Mouse (Mus musculus) spleen, adult 2 months (tissue): ENCODE results near the gene Tnfrsf22. TPM values are rescaled to one million over a fixed set of nuclear protein-coding genes. Genes with fewer than 3 reads are reported as not detected.

Source experiments
- DNase-seq, 2 experiments: peaks; one replicate each; pipeline versions ENCODE4 v3.0.0 to v3.0.0-alpha.2; 2012 to 2021; ENCODE audit warnings: low spot score in 2 of 2, low read depth in 1 of 2
- H3K27ac ChIP-seq: fragments of 200-500 bp; 2 replicates; pipeline ENCODE4 v1.5.1; 2012; ENCODE audit warnings: low read length, inconsistent platforms; ENCODE audit not compliant: insufficient read depth
- H3K27me3 ChIP-seq: fragments of 200-500 bp; 2 replicates; pipeline ENCODE4 v1.6.1; 2012; ENCODE audit warnings: mild to moderate bottlenecking, moderate library complexity, low read length, inconsistent platforms; ENCODE audit not compliant: control insufficient read depth, insufficient read depth
- H3K36me3 ChIP-seq: fragments of 200-500 bp; 2 replicates; pipeline ENCODE4 v1.6.1; 2012; ENCODE audit warnings: mild to moderate bottlenecking, low read length, inconsistent platforms; ENCODE audit not compliant: control insufficient read depth, insufficient read depth
- H3K4me1 ChIP-seq: fragments of 200-500 bp; 2 replicates; pipeline ENCODE4 v1.6.1; 2011; ENCODE audit warnings: inconsistent platforms; ENCODE audit not compliant: control insufficient read depth, insufficient read depth, insufficient read length
- H3K4me3 ChIP-seq: fragments of 200-500 bp; 2 replicates; pipeline ENCODE4 v1.5.1; 2011; ENCODE audit warnings: mild to moderate bottlenecking, inconsistent platforms; ENCODE audit not compliant: insufficient read depth, insufficient read length; ENCODE audit errors: extremely low read depth
- CTCF ChIP-seq: fragments of 200-500 bp; IDR thresholded peaks from 2 replicates; pipeline ENCODE4 v1.5.1; 2011; ENCODE audit warnings: mild to moderate bottlenecking, inconsistent platforms; ENCODE audit not compliant: insufficient read depth, insufficient read length, insufficient replicate concordance; ENCODE audit errors: extremely low read depth
- POLR2A ChIP-seq: fragments of 200-500 bp; IDR thresholded peaks from 2 replicates; pipeline ENCODE4 v1.6.1; 2011; ENCODE audit warnings: low read depth, low read length, inconsistent platforms
- WGBS: fragments of 180-500 bp; shearing (Covaris S2); methylation state at CpG from one replicate; pipeline ENCODE4 v1.1.7; 2018; 5-methylcytosine and 5-hydroxymethylcytosine counted together
- polyA plus RNA-seq: library from polyadenylated mRNA; depleted of rRNA; stranded (reverse); fragments of >200 nt; gene quantifications from 2 replicates; pipeline ENCODE4 v1.2.3, GENCODE M21; 2012; rRNA removed

Tnfrsf22 gene
- polyA plus RNA-seq, 1 experiment: 5.2 TPM

DNA sequence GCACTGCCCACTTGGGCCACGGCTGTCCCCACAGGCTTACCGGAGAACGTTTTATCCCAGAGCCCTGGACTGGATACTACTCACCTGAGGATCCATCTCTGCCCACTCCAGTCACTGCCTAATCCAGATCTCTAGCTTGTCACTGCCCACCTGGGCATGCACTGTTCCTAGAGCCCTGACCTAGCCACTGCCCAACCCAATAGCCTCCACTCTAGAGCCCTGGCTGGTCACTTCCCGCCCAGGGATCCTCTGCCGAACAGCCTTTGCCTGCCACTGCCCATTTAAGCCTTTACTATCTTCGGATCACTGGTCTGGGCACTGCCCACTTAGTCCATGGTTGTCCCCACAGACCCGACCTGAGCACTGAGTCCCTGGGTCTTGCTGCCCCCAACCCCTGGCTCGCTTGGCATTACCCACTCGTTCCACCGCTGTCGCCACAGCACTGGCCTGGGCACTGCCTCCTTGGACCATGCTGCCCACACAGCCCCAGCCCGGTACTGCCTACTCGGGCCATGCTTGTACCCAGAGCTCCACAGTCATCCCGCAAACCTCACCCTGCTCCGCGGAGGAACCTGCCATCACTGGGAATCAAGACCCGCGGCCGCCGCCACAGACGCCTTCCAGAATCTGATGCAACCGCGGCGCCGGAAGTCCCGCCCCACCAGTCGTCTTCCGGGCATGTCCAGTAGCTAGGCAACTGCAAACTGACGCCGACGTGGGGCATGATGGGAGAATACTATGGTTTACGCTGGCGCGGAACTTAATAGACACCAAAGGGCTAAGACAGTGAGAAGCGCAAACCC, 49.8 kb downstream of the Tnfrsf22 start, which contains the start of gene Cars:
Gene Cars (minus strand): TSS at position 663 of the 803 bp plus-strand sequence.
- H3K27ac ChIP-seq: peak within 1 kb of the TSS; percentile 39; the same call in 1 of the 2 replicates
- H3K4me3 ChIP-seq: peak within 1 kb of the TSS; percentile 84
- peak; percentile 97 for DNase-seq
- TF ChIP-seq POLR2A: no peak; the same call in 1 of the 2 replicates
- TF ChIP-seq CTCF: no peak
- H3K27me3 ChIP-seq: no peaks in the 10 kb centered on the region
- H3K36me3 ChIP-seq: no peaks in the 10 kb centered on the region
- 2% methylated on average over 35 of the region's 35 CpGs for WGBS
- H3K4me1 ChIP-seq: peaks cover 8% of the 10 kb centered on the region; the same call in 1 of the 2 replicates

DNA sequence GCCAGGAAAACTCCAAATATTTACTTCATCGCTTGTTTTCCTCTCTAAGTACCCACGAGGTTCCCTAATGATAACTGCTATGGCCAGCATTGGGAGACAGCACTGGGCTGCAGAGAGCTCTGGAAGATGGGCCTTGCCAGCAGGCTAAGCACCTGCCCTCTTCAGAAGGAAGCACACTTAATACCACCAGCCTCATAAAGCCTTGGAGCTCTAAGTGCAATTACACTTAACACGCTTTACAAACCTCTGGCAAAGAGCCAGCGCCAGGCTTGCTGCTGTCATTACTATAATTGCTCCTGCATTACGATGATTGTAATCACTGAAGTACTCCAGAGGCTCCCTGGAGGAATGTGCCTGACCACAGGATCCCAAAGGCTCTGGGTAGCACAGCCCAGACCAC, 54.6 kb downstream of the Tnfrsf22 start:
- WGBS: 84% methylated on average over 5 of the region's 5 CpGs
- Histone ChIP-seq H3K4me3 (no peak overlapping the region), H3K36me3 (no peaks in the 10 kb centered on the region), H3K4me1 (peaks cover 6% of the 10 kb centered on the region; the same call in 1 of the 2 replicates), H3K27me3 (no peaks in the 10 kb centered on the region), H3K27ac (no peak overlapping the region)
- TF ChIP-seq CTCF (no peak), POLR2A (no peak)
- DNase-seq: no peak

GRCm38 (mm10) chr7:143592255-143592654, 57.2 kb downstream of the Tnfrsf22 start:
- Histone ChIP-seq H3K4me1 (no peaks in the 10 kb centered on the region), H3K27me3 (no peaks in the 10 kb centered on the region), H3K4me3 (no peak overlapping the region), H3K36me3 (peaks cover 5% of the 10 kb centered on the region; the same call in 1 of the 2 replicates), H3K27ac (no peak overlapping the region)
- DNase-seq: no peak
- WGBS: 93% methylated on average over 10 of the region's 10 CpGs
- TF ChIP-seq POLR2A (no peak), CTCF (no peak)

DNA sequence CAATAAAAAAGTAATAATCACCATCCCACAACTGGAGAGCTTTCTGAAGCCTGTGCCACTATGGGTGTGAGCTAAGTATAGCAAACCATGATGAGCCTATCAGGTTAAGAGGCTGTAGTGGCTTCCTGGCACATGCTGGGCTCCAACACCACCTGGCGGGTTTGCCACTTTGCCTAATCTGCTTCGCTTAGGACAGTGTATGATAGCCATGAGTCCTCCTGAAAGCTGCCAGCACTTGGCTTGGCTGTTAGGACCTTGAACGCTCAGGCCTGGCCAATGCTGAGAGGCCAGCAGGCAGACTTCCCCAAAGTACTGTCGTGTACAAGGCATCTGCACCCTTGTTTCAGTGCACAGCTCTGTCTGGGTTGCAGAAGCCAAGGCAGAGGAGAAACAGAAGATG, 61.5 kb downstream of the Tnfrsf22 start:
- peaks cover 22% of the 10 kb centered on the region for H3K36me3 ChIP-seq
- H3K4me1 ChIP-seq: no peaks in the 10 kb centered on the region
- 88% methylated on average over 4 of the region's 4 CpGs for WGBS
- no peak for TF ChIP-seq POLR2A
- TF ChIP-seq CTCF: no peak
- DNase-seq: no peak
- no peaks in the 10 kb centered on the region for H3K27me3 ChIP-seq
- no peak overlapping the region for H3K27ac ChIP-seq
- H3K4me3 ChIP-seq: no peak overlapping the region

GRCm38 (mm10) chr7:143587586-143587985, 61.9 kb downstream of the Tnfrsf22 start:
- Histone ChIP-seq H3K36me3 (peaks cover 24% of the 10 kb centered on the region), H3K4me1 (no peaks in the 10 kb centered on the region), H3K27ac (no peak overlapping the region), H3K4me3 (no peak overlapping the region), H3K27me3 (no peaks in the 10 kb centered on the region)
- TF ChIP-seq POLR2A (no peak), CTCF (no peak)
- no peak for DNase-seq
- 95% methylated on average over 5 of the region's 5 CpGs for WGBS

Other genes with a start within 250 kb of the Tnfrsf22 start
- gene Cdkn1c, start 188.6 kb downstream of the Tnfrsf22 start, polyA plus RNA-seq: 2.2 and 2.5 TPM in 2 replicates
- 1.7 and 2.2 TPM in 2 replicates for gene Slc22a18, start 175.9 kb downstream of the Tnfrsf22 start, polyA plus RNA-seq
- 0.37 and 1.2 TPM in 2 replicates for gene Phlda2, start 146.5 kb downstream of the Tnfrsf22 start, polyA plus RNA-seq
- 50.0 and 50.1 TPM in 2 replicates for gene Nap1l4, start 100.6 kb downstream of the Tnfrsf22 start, polyA plus RNA-seq
- 12.0 and 12.2 TPM in 2 replicates for gene Cars, start 49.6 kb downstream of the Tnfrsf22 start, polyA plus RNA-seq
- gene Tnfrsf26, start 20.9 kb downstream of the Tnfrsf22 start, polyA plus RNA-seq: 2.9 and 3.2 TPM in 2 replicates
- gene Tnfrsf23, start 36.2 kb upstream of the Tnfrsf22 start, polyA plus RNA-seq: 0.94 and 0.99 TPM in 2 replicates
- 31.2 and 37.6 TPM in 2 replicates for gene Osbpl5, start 107.3 kb upstream of the Tnfrsf22 start, polyA plus RNA-seq
- not detected in 2 replicates for gene Mrgprg, start 117.3 kb upstream of the Tnfrsf22 start, polyA plus RNA-seq
- gene Mrgpre, start 134.8 kb upstream of the Tnfrsf22 start, polyA plus RNA-seq: 6.6 and 7.6 TPM in 2 replicates
- 12.5 and 13.5 TPM in 2 replicates for gene Nadsyn1, start 173.2 kb upstream of the Tnfrsf22 start, polyA plus RNA-seq
- 42.0 and 60.6 TPM in 2 replicates for gene Dhcr7, start 173.5 kb upstream of the Tnfrsf22 start, polyA plus RNA-seq
- not detected in 2 replicates for gene Gm498, start 217.2 kb upstream of the Tnfrsf22 start, polyA plus RNA-seq